Mouse (Mus musculus): ENCODE results near the gene Cnot1.
"Not testable (repeated sequence)": the region's sequence is repeated elsewhere in the genome, so short reads cannot be mapped to it uniquely, and the experiment has no call there.

Gene Cnot1

DNA sequence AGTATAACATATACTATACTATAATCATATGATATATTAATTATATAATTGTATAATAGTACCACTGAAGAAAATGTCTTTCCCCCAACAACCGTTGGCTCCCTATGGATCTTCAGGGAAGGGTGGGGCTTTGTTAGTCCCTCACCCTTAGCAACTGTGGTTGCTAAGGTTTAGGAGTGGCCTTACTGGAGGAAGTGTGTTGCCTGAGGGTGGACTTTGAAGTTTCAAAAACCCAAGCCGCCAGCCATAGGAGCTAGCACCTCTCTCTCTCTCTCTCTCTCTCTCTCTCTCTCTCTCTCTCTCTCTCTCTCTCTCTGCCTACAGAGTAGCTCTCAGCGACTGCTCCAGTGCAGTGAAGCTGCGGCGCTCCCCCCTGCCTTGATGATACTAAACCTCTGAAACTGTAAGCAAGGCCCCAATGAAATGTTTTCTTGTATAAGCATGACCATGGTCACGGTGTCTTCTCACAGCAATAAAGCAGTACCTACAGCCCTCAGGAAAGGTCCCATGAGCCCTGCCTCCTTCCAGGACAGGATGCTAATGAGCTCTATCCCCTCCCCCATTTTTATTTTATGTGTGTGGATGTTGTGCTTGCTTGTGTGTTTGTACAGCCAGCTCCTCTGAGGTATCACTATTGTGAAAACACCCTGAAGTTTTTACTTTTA, 8.9 kb upstream of the Cnot1 start:
- no peak for DNase-seq (ENCODE audit: low spot score)

DNA sequence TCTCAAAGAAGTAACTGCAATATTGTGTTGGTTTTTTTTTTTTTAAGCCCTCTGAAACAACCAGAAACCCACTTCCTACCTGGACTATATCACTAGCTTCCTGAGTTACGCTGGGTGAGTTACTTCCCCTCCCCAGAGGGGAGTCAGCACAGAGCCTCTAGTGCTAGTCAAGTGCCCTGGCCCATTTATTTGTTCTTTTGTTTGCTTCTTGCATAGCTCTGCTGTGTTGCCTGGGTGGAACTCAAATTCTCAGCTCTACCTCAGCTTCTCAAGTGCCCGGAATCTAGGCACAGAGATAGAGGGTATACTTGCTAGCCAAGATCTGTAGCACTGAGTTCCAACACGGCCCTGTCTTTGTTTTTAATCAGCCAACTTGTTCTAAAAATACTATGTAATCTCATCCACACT, 2.9 kb upstream of the Cnot1 start:
- peak; percentile 83 for DNase-seq (ENCODE audit: low spot score)

DNA sequence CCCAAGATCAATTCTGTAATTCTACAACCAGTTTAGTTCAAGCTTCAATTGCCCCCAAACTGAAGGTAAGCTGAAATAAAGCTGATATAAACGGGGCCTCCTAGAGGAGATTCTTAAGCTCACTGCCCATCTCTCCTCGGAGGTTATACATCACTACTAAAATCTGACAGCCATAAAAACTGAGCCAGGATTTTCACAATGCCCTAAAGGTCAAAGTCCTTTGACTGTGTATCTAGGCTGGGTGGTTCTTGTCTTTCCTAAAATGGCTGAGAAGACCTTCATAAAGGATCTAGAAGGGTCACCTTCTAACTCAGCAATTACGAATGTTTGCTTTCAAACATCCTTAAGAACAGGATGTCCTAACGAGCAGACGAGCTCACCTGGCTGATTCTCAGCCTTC, 1.9 kb upstream of the Cnot1 start:
- no peak for DNase-seq (ENCODE audit: low spot score)

DNA sequence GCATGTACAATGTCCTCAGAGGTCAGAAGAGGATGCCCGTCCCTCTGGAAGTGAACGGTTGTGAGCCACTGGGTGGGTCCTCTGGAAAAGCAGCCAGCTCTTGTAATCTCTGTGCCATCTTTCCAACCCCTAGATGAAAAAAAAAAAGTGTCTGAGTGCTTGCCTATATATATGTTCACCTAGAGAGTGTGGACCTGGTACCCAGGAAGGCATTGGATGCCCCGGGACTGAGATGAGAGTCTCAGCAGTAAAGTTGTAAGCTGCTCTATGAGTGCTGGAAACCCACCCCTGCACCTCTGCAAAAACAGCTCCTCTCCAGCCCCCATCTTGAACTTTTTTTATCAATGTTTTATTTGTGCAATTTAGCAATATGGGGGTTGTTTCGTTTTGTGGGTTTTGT, 1.4 kb upstream of the Cnot1 start:
- no peak for DNase-seq (ENCODE audit: low spot score)

DNA sequence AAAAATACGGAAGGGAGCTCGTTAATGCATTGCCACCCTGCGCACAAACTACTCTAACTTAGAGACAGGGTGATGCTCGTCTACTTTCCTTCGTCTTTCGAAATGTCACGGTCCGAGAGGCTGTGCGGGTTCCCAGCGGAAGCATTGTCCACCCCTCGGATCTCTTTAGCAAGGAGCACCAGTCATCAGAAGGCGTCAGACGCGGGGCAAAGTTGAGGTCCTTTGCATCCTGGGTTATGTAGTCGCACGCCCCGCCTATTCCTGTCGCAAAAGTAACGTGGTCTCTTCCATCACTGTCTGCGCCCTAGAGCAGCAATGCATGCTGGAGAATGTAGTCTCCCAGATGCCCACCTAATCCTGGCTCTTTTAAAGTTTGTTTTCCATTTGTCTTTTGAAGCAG, 597 bp upstream of the Cnot1 start:
- peak; percentile 96 for DNase-seq (ENCODE audit: low spot score)

DNA sequence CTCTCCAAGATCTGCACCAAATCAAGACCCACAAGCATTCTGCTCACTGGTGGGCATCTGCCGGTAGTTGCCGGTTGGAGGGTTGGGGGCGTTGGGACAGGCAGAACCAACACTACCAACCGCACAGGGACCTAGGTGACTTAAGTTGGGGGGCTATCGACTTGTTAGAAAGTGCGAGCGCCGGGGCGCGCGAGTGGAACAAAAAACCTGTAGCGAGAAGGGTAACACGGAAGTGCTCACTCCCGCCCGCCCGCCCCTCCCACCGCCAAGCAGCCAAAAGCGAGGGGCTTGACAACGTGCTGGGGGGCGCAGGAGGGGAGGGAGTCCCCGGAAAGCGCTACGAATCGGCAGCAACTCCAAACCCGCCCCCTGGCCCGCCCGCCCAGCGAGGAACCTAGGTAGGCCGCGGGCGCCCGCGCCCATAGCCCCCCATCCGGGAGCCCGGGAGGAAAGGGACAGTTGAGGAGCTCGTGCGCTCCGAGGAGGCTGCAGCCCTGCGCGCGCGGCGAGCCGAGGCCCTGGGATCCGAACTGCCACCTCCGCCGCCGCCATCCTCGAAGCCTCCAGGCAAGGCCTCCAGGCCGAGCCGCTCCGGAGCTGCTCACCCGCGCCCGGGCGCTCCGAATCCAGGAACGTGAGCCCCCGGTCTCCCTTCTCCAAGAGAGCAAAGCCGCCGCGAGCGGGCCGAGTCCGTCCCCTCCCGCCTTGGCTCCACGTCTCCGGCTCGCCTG, 638 bp downstream of the Cnot1 start:
- no peak for DNase-seq (ENCODE audit: low spot score)

DNA sequence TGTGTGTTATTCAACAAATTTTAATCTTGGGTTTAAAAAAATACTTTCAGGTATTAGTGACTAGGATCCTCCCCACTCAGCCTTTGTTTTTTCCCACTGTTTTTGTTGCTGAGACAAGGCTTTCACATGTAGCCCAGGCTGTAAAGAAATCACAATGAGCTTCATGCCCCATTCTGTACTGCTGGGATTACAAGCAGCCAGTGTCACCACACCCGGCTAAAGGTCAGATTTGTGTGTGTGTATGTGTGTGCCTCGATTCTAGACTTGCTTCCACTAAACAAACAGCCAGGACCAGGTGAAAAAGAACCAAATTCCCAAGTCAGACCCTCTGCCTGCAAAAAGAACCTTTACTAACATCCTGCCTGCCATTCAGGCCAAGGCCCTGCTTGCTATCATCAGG, 1.8 kb downstream of the Cnot1 start:
- DNase-seq (ENCODE audit: low spot score): no peak

DNA sequence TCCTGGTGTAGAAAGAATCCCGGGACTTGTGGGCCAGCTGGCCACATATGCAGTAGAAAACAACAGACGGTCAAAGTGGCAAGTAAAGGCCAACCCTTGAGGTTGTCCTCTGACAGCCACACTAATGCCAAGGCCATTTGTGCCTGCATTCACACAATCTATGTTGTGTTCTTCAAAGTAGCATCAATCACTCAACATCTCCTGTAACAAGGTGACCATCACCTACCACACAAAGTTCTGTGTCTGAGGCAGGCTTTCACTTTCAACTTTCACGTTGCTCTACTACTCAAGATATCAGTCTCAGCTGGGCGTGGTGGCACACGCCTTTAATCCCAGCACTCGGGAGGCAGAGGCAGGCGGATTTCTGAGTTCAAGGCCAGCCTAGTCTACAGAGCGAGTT, 5.0 kb downstream of the Cnot1 start:
- no peak for DNase-seq (ENCODE audit: low spot score)

DNA sequence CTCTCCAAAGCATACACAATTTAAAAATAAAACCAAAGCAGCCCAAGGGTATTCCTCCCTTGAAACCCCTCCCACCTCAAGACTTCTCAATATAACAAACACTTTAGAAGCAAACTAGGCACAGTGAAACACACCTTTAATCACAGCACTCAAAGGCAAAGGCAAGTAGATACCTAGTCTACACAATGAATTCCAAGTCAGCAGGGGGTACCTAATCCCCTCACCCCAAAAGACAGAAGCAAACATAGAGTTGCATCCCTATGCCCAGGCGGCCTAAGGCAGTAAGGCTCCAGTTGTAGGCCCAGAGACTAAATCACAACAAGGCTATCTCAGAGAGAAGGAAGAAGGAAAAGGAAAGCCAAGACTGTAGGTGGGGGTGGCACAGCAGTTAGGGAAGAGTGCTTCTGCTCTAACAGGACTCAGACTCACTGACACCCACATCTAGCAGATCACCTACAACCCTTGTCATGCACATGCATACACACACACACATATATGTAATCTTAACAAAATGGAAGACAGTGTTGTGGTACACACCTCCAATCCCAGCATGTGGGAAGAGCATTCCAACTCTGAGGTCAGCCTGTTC, 5.7 kb downstream of the Cnot1 start:
- DNase-seq (ENCODE audit: low spot score): no peak

DNA sequence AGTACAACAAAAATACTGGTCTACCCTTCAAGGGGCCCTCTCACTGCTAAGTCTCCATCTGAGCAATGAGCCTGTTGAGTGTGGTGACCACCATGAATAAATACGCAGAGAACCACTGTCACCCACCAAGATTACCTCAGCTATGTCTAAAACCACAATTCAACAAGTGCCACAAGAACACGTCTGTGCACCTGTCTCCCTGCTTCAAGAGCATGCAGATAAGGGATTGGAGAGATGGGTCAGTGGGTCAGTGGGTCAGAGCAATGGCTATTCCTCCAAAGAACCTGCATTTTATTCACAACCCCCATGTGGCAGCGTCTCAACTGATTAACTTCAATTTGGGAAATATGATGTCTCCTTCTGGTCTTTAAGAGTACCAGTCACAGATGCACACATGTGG, 6.9 kb downstream of the Cnot1 start:
- no peak for DNase-seq (ENCODE audit: low spot score)

DNA sequence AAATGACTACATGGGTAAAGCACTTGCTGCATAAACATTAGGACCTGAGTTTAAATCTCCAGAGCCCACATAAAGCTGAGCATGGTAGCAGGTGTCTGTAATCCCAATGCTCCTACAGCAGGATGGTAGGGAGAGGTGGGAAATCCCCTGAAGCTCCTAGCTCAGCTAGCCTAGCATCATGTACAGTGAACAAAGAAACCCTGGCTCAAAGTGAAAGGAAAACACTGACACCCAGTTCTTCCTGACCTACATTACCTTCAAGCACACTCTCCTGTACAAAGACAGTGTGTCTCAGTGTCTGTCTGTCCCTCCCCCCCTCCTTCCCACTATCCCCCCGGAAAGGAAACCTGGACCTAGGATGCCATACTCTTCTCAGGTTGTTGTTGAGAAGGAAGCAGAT, 7.4 kb downstream of the Cnot1 start:
- no peak for DNase-seq (ENCODE audit: low spot score)

DNA sequence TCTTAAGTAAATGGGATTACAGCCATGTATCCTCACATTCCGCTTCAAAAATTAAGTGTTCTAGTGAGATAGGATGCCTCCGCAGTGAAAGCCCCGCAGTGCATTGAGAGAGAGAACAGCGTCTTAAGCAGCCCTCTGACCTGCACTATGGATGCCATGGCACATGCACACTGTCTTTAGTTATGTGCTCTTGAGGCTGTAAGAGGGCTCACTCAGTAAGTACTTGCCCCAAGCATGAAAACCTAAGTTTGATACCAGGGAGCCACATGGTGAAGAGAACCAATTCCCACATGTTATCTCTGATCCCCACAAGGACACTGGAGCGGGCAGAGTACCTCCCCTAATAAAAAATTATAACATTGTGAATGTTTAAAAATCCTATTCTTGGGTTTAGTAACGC, 8.1 kb downstream of the Cnot1 start:
- no peak for DNase-seq (ENCODE audit: low spot score)

DNA sequence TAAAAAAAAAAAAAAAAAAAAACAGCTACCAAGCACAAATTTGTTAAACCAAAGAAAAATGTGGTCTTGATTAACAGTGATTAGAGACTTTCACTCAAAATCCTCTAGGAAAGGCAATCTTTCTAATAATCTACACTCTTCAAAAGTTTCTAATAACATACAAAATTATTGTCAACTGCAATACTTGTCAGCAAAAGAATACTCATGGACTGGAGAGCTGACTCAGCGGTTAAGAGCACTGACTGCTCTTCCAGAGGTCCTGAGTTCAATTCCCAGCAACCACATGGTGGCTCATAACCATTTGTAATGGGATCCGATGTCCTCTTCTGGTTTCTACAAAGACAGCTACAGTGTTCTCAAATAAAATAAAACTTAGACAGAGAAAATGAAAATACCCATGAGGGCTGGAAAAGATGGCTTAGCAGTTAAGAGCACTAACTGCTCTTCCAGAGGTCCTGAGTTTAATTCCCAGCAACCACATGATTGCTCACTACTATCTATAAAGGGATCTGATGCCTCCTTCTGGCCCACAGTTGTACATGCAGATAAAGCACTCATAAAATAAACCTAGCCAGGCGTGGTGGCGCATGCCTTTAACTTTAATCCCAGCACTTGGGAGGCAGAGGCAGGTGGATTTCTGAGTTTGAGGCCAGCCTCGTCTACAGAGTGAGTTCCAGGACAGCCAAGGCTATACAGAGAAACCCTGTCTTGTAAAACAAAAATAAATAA, 11.8 kb downstream of the Cnot1 start:
- not testable (repeated sequence) for DNase-seq (ENCODE audit: low spot score)

DNA sequence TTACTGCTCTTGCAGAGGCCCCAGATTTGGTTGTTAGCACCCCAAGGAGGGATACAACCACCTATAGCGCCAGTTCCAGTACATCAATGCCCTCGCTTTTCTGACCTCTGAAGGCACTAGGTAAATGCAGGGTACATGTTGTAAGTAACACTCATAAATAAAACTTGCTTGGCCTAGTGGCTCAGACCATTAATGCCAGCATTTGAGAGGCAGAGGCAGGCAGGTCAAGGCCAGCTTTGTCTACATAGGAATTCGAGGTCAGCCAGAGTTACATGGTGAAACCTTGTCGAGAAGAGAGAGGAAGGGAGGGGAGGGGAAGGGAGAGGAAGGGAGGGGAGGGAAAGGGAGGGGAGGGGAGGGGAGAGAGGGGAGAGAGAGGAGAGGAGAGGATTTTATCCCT, 21.7 kb downstream of the Cnot1 start:
- DNase-seq (ENCODE audit: low spot score): no peak

DNA sequence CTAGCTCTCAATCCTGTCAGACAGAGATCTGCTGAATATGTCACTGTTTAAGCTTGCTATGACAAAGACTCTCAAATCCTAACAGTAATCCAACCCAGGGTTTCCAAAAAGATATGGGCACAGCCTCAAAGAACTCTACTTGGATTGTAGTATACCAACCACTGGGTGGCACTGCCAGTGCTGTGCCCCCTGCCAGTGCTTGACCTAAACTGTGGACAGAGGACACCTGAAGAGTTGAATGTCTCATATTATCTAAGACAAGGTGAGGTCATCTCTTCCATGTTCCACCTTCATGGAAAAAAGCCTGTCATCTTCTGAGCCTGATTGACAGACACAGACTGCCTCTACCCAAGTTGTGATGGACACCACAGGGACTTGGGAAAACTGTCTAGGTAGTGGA, 24.6 kb downstream of the Cnot1 start:
- DNase-seq (ENCODE audit: low spot score): no peak

DNA sequence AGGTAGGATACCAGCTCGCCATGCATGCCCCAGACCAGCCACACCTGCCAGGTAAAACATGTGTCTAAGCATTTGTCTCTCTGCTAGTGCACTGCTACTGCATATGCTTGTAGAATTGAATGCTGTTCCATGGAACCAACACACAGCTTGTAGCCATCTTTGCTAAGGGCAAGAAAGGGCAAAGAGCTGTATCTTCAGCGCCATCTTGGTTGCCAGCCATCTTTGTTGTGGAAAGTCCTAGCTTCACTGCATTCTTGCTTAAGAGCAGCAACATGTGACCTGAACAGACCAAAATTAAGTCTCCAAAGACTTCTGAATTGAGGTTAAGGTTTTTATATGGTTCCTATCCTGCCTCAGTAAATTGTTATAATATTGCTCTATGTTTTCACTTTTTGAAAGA, 25.5 kb downstream of the Cnot1 start:
- DNase-seq (ENCODE audit: low spot score): no peak

DNA sequence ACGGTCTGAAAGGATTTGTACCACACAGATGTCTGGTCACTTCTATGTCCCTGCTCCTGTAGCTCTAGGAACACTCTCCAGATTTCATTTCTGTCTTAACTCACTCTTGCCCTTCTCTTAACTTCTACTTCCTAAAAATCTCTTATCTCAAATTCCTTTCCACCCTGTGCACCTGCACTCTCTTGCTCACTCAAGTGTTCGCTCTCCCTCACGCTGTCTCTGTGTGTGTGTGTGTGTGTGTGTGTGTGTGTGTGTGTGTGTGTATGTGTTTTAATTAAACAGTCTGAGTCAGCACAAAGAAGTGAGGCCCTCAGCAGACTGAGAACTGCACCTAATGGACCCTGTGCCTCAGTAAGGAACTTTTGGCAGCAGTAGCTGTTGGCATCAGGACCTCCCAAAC, 26.2 kb downstream of the Cnot1 start:
- no peak for DNase-seq (ENCODE audit: low spot score)

DNA sequence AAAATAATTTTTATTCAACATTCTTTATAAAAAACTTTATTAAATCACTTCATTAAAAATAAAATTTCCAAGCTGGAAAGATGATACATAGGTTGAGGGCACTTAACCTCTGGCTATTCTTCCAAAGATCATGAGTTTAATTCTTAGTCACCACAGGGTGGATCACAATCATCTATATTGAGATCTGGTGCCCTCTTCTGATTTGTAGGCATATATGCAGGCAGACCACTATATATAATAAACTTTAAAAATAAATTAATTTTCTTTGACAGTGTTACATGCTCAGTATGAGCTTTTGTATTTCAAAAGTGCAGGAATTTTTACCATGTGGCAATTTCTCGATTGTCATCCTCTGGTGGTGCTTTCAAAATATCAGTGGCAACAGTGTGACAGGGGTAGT, 43.1 kb downstream of the Cnot1 start:
- DNase-seq (ENCODE audit: low spot score): no peak

DNA sequence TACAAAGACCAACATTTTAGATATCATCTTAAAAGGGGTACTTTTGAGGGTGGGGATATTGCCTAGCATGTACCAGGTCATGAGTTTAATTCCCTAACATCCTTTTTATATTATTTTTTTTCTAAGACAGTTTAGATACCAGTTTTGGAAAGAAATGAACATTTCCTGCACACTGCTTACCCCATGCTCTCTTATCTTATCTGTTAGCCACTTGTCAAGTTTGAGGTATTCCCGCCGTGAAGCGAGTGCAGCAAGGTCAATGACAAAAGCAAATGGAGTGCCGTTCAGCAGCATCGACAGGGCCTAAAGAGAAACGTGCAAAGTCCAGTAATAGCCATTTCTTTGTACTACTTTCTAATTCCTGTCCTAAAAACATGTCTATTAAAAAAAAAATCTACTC, 46.9 kb downstream of the Cnot1 start:
- DNase-seq (ENCODE audit: low spot score): no peak

DNA sequence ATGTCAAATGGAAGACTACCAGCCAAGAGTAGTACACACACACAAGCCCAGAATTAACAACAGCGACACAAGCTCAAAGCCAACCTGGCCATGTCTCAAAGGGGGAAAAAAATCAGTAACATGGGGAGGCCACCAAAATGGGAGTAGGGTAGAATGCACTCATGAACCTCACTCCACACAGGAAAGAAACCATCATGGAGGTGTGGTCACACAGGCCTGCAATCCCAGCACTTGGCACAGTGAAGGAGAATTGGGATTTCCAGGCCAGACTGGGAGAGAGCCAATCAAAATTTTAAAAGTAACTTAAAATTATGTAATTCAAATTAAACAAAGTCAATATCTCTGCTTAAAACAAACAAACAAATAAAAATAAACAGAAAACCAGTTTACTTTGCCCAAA, 55.3 kb downstream of the Cnot1 start:
- no peak for DNase-seq (ENCODE audit: low spot score)

DNA sequence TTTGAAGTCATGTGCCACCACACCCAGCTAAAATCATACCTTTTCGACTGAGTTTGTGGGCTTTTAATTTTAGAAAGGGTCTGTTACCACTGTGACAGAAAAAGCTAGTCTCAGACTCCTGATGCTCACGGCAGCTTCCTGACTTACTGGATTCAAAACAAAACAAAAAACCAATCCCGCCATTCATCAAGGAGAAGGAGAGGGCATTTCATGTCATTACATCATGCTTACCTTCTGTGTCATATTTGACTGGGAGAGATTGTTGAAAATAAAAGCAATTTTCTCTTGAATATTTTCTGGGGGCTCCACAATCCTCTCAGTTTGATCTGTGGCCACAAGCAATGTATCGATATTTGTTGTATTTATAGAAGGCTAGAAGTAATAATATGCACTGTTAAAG, 59.2 kb downstream of the Cnot1 start:
- no peak for DNase-seq (ENCODE audit: low spot score)

DNA sequence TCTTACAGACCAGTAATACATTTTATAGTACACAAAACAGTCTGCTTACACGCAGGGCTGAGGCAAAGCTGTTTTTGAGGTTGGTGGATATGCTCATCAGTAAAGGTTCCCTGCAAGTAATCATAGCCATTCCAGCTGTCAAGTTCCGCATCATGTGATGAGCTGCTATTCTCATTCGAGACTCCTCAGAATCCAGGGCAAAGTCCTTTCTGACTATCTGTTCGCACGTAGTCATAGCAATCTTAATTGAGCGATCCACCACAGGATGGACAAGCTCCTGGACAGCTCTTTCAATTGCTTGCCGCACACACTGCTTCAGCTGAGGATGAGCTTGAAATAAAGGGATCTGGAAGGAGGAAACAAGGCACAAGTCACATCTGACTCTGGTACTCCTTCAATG, 65.5 kb downstream of the Cnot1 start:
- DNase-seq (ENCODE audit: low spot score): no peak

DNA sequence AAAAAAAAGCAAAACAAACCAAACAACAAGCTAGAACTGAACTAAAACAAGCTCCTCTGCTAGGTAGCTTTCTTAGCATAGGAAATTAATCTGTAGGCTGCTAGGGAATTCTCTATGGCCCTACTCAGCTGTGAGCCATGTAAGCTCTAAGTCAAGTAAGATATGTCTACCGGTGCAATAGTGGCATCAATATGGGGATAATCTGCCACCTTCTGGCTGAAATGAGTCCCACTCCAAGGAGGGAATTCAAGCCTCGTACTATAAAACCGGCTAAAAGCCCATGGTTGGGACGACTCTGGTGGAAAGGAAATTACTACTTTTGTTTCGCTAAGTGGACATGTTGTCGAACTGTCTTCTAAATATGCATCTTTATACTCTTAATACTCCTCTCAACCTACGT, 68.7 kb downstream of the Cnot1 start:
- DNase-seq (ENCODE audit: low spot score): no peak
